Mouse (Mus musculus) stomach, embryonic 16.5 days (tissue): Measurements from ENCODE around the gene Zfp819. TPM values are rescaled to one million over a fixed set of nuclear protein-coding genes. Genes with fewer than 3 reads are reported as not detected.
"Not testable (repeated sequence)": the region's sequence is repeated elsewhere in the genome, so short reads cannot be mapped to it uniquely, and the experiment has no call there.

Source experiments
- ATAC-seq: fragments of 200-750 bp; cut with Nextera tagmentation; 2 replicates; pipeline ENCODE4 v1.8.0; 2017; ENCODE audit warnings: moderate number of reproducible peaks, moderate TSS enrichment; ENCODE audit not compliant: insufficient read depth, low FRiP score
- H3K27ac ChIP-seq: fragments of 300-500 bp; sonication (generic); 2 replicates; pipeline ENCODE4 v1.5.1; 2014; ENCODE audit warnings: low read length
- H3K27me3 ChIP-seq: fragments of 300-500 bp; sonication (generic); 2 replicates; pipeline ENCODE4 v1.6.1; 2014; ENCODE audit warnings: low read length, control low read depth, mixed read lengths; ENCODE audit not compliant: control insufficient read depth, insufficient read depth
- H3K36me3 ChIP-seq: fragments of 300-500 bp; sonication (generic); 2 replicates; pipeline ENCODE4 v1.6.1; 2014; ENCODE audit warnings: low read length; ENCODE audit not compliant: control insufficient read depth, insufficient read depth
- H3K4me1 ChIP-seq: fragments of 300-500 bp; sonication (generic); 2 replicates; pipeline ENCODE4 v1.6.1; 2014; ENCODE audit warnings: low read length, control low read depth, mixed read lengths; ENCODE audit not compliant: control insufficient read depth, insufficient read depth
- H3K4me2 ChIP-seq: fragments of 300-500 bp; sonication (generic); 2 replicates; pipeline ENCODE4 v1.6.1; 2014; ENCODE audit warnings: low read depth, low read length, mixed read lengths
- H3K4me3 ChIP-seq: fragments of 300-500 bp; sonication (generic); replicated peaks from 2 replicates; pipeline ENCODE4 v1.5.1; 2014; ENCODE audit warnings: mild to moderate bottlenecking, low read length
- H3K9ac ChIP-seq: fragments of 300-500 bp; sonication (generic); 2 replicates; pipeline ENCODE4 v1.6.1; 2014; ENCODE audit warnings: low read length
- H3K9me3 ChIP-seq: fragments of 300-500 bp; sonication (generic); replicated peaks from 2 replicates; pipeline ENCODE4 v1.6.1; 2016; ENCODE audit warnings: low read length, control low read depth; ENCODE audit not compliant: control insufficient read depth
- WGBS: fragments of 180-500 bp; shearing (Covaris S2); extraction: QIAGEN DNeasy Blood & Tissue Kit; methylation state at CpG from one replicate; pipeline ENCODE4 v1.1.7; 2014; 5-methylcytosine and 5-hydroxymethylcytosine counted together
- polyA plus RNA-seq: library from polyadenylated mRNA; unstranded; fragments of >200 nt; fragmentation: Nextera tagmentation; extraction: Ambion mirVana; gene quantifications from 2 replicates; pipeline ENCODE4 v1.2.1, GENCODE M21; 2015

Gene Zfp819
- polyA plus RNA-seq, 1 experiment from 2014 or later: not detected

DNA sequence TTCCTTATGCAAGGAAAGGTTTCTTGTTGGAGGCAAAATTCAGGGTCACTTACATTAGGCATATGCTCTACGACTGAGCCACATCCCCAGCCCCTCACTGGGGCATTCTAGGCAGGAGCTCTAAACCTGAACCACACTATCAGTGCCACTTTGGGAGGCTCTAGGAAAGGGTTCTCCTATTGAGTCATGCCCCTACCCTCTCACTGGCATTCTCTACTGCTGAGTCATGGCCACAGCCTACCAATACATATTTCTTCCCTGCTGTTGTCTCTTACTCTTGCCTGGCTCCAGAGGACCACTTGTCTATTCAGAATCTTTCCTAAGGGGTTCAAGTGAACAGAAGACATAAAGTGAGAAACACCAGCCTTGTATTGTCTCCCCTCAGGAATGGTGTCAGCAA is 55.8 kb downstream of the Zfp819 start:
- WGBS: 89% methylated on average over 1 of the region's 1 CpGs
- no peak for ATAC-seq
- Histone ChIP-seq H3K27me3 (no peaks in the 10 kb centered on the region), H3K4me2 (no peak overlapping the region), H3K27ac (no peak overlapping the region), H3K4me3 (no peak overlapping the region), H3K36me3 (no peaks in the 10 kb centered on the region), H3K9me3 (no peaks in the 10 kb centered on the region), H3K9ac (no peak overlapping the region), H3K4me1 (no peaks in the 10 kb centered on the region)

GRCm38 (mm10) chr7:43667221-43667620 is 60.3 kb downstream of the Zfp819 start:
- not testable (repeated sequence) for ATAC-seq, H3K27ac ChIP-seq, H3K9me3 ChIP-seq, H3K27me3 ChIP-seq, H3K36me3 ChIP-seq, H3K4me2 ChIP-seq, H3K4me1 ChIP-seq, H3K9ac ChIP-seq, H3K4me3 ChIP-seq
- 83% methylated on average over 4 of the region's 4 CpGs for WGBS

Other genes with a start within 250 kb of the Zfp819 start
- 0.26 and 0.45 TPM in 2 replicates for gene Siglecg, start 199.0 kb upstream of the Zfp819 start, polyA plus RNA-seq
- gene Lim2, start 179.5 kb upstream of the Zfp819 start, polyA plus RNA-seq: 0.29 TPM in 1 of 2 replicates, not detected in the other
- gene Nkg7, start 170.1 kb upstream of the Zfp819 start, polyA plus RNA-seq: 2.7 and 2.8 TPM in 2 replicates
- gene Cldnd2, start 166.4 kb upstream of the Zfp819 start, polyA plus RNA-seq: not detected in 2 replicates
- gene Etfb, start 163.1 kb upstream of the Zfp819 start, polyA plus RNA-seq: 365 and 382 TPM in 2 replicates
- 0.62 TPM in 1 of 2 replicates, not detected in the other for gene Gm45233, start 163.0 kb upstream of the Zfp819 start, polyA plus RNA-seq
- 17.7 and 28.7 TPM in 2 replicates for gene Vsig10l, start 144.0 kb upstream of the Zfp819 start, polyA plus RNA-seq
- 0.30 and 0.39 TPM in 2 replicates for gene Iglon5, start 117.1 kb upstream of the Zfp819 start, polyA plus RNA-seq
- not detected in 2 replicates for gene 4931406B18Rik, start 101.2 kb upstream of the Zfp819 start, polyA plus RNA-seq
- 3.0 and 3.7 TPM in 2 replicates for gene Cd33, start 62.7 kb upstream of the Zfp819 start, polyA plus RNA-seq
- gene Zfp658, start 44.9 kb upstream of the Zfp819 start, polyA plus RNA-seq: 3.5 and 3.6 TPM in 2 replicates
- 11.3 and 12.9 TPM in 2 replicates for gene Zfp719, start 27.6 kb upstream of the Zfp819 start, polyA plus RNA-seq
- 1.0 and 1.4 TPM in 2 replicates for gene Ceacam18, start 27.5 kb downstream of the Zfp819 start, polyA plus RNA-seq
- gene Siglece, start 53.0 kb downstream of the Zfp819 start, polyA plus RNA-seq: 2.2 and 2.6 TPM in 2 replicates
- 11.7 and 12.2 TPM in 2 replicates for gene Ctu1, start 64.8 kb downstream of the Zfp819 start, polyA plus RNA-seq
- gene Klk14, start 83.2 kb downstream of the Zfp819 start, polyA plus RNA-seq: 0.28 and 1.1 TPM in 2 replicates
- 17.6 and 46.1 TPM in 2 replicates for gene Klk13, start 105.4 kb downstream of the Zfp819 start, polyA plus RNA-seq
- 7.3 and 16.2 TPM in 2 replicates for gene Klk12, start 161.7 kb downstream of the Zfp819 start, polyA plus RNA-seq
- gene Klk11, start 167.4 kb downstream of the Zfp819 start, polyA plus RNA-seq: 25.3 and 37.4 TPM in 2 replicates
- 42.4 and 129 TPM in 2 replicates for gene Klk10, start 173.9 kb downstream of the Zfp819 start, polyA plus RNA-seq
- 2.7 and 5.3 TPM in 2 replicates for gene Klk9, start 184.7 kb downstream of the Zfp819 start, polyA plus RNA-seq
- 31.0 and 55.1 TPM in 2 replicates for gene Klk8, start 190.4 kb downstream of the Zfp819 start, polyA plus RNA-seq
- gene Klk7, start 204.1 kb downstream of the Zfp819 start, polyA plus RNA-seq: 0.22 and 0.66 TPM in 2 replicates
- gene Klk6, start 217.3 kb downstream of the Zfp819 start, polyA plus RNA-seq: 0.30 and 0.42 TPM in 2 replicates
- 0.10 TPM in 1 of 2 replicates, not detected in the other for gene Klk5, start 234.8 kb downstream of the Zfp819 start, polyA plus RNA-seq